Mouse (Mus musculus) bone marrow, adult 2 months (tissue): Measurements from ENCODE around the gene Ubxn7. TPM values are rescaled to one million over a fixed set of nuclear protein-coding genes. Genes with fewer than 3 reads are reported as not detected.
A peak's percentile ranks its signal among the peaks of the same experiment; 100 is the strongest.

ENCODE experiments used
- H3K27ac ChIP-seq: fragments of 200-500 bp; 2 replicates; pipeline ENCODE4 v1.5.1; 2012; ENCODE audit warnings: low read depth, mild to moderate bottlenecking, control low read depth, inconsistent platforms, low read length; ENCODE audit not compliant: control insufficient read depth, poor library complexity, insufficient read depth
- H3K4me1 ChIP-seq: fragments of 200-500 bp; 2 replicates; pipeline ENCODE4 v1.6.1; 2011; ENCODE audit warnings: low read length; ENCODE audit not compliant: control insufficient read depth, insufficient read depth
- H3K4me3 ChIP-seq: fragments of 200-500 bp; replicated peaks from 2 replicates; pipeline ENCODE3; 2011; ENCODE audit warnings: mild to moderate bottlenecking, low read depth, low read length, control low read depth; ENCODE audit not compliant: control insufficient read depth
- CTCF ChIP-seq: fragments of 200-500 bp; IDR thresholded peaks from 2 replicates; pipeline ENCODE4 v1.5.1; 2011; ENCODE audit warnings: low read length, control low read depth; ENCODE audit not compliant: control insufficient read depth, insufficient read depth
- POLR2A ChIP-seq: fragments of 200-500 bp; IDR thresholded peaks from 2 replicates; pipeline ENCODE4 v1.6.1; 2011; ENCODE audit warnings: low read depth, mild to moderate bottlenecking, control low read depth, low read length, borderline replicate concordance; ENCODE audit not compliant: control insufficient read depth
- WGBS: fragments of 180-500 bp; shearing (Covaris S2); methylation state at CpG from one replicate; pipeline ENCODE4 v1.1.7; 2018; 5-methylcytosine and 5-hydroxymethylcytosine counted together
- polyA plus RNA-seq: library from polyadenylated mRNA; stranded (reverse); fragments of >200 nt; gene quantifications from 2 replicates; pipeline ENCODE4 v1.2.4, GENCODE M21; 2011; ENCODE audit warnings: low replicate concordance; ENCODE audit not compliant: missing spikeins, insufficient read depth, insufficient read length

Gene Ubxn7
- polyA plus RNA-seq, 1 experiment = 9.0 TPM

GRCm38 (mm10) chr16:32345521-32345920, 13.5 kb downstream of the Ubxn7 start:
- Histone ChIP-seq H3K4me1 (no peaks in the 10 kb centered on the region), H3K27ac (no peak overlapping the region), H3K4me3 (no peak overlapping the region)
- TF ChIP-seq POLR2A (no peak), CTCF (no peak)

DNA sequence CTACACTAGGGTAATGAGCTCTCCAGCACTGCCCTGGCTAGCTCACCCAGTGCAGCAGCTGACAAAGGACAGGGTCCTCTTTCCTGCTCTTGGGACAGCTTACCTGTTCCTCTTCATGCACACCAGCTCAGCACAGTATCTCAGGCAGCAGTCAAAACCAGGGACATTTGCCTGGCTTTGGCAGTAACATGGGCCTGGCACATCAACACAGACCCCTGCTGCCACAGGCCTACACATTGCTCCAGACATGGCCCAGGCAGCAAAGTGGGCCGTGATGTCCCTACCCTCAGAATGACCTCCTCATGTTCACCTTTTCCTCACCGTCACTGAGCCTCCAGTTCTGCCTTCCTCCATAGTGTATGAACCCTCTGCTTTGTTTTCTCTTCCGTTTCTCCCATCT, 18.7 kb downstream of the Ubxn7 start:
- TF ChIP-seq POLR2A (no peak), CTCF (no peak)
- no peak overlapping the region for H3K4me3 ChIP-seq

DNA sequence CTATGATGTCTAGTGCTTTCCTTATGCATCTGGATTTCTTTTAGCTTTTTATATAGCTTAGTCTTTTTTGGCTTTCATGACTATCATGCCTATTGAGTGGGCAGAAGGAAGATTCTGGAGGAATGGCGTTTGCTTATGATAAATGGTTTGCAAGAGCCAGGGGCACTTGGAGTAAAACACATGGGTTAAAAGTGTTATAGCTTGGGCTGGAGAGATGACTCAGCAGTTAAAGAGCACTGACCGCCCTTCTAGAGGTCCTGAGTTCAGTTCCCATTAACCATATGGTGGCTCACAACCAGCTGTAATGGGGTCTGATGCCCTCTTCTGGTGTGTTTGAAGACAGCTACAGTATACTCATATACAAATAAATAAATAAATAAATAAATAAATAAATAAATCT, 31.5 kb downstream of the Ubxn7 start:
- Histone ChIP-seq H3K4me3 (no peak overlapping the region), H3K4me1 (no peaks in the 10 kb centered on the region), H3K27ac (no peak overlapping the region)
- 84% methylated on average over 2 of the region's 2 CpGs for WGBS
- no peak for TF ChIP-seq CTCF
- TF ChIP-seq POLR2A = no peak

More for the DNA sequence above, 18.7 kb downstream of the Ubxn7 start:
- Histone ChIP-seq H3K4me1 (no peaks in the 10 kb centered on the region), H3K27ac (no peak overlapping the region)
- WGBS = 89% methylated on average over 3 of the region's 3 CpGs

- 80% methylated on average over 4 of the region's 4 CpGs for whole genome bisulfite sequencing
- Histone ChIP-seq H3K27ac (no peak overlapping the region), H3K4me3 (no peak overlapping the region), H3K4me1 (no peaks in the 10 kb centered on the region)
- TF ChIP-seq POLR2A (no peak), CTCF (peak; percentile 43)
Measured at GRCm38 (mm10) chr16:32371351-32371750, 39.3 kb downstream of the Ubxn7 start.

GRCm38 (mm10) chr16:32379575-32379974, 47.5 kb downstream of the Ubxn7 start:
- TF ChIP-seq CTCF (no peak), POLR2A (no peak)
- H3K27ac ChIP-seq = no peak overlapping the region
- 87% methylated on average over 2 of the region's 2 CpGs for WGBS
- H3K4me1 ChIP-seq = no peaks in the 10 kb centered on the region
- H3K4me3 ChIP-seq = no peak overlapping the region

- Histone ChIP-seq H3K4me1 (no peaks in the 10 kb centered on the region; the same call in 1 of the 2 replicates), H3K27ac (no peak overlapping the region), H3K4me3 (no peak overlapping the region)
- no peak for TF ChIP-seq POLR2A
- TF ChIP-seq CTCF = no peak
Measured at GRCm38 (mm10) chr16:32382901-32383300, 50.8 kb downstream of the Ubxn7 start.

DNA sequence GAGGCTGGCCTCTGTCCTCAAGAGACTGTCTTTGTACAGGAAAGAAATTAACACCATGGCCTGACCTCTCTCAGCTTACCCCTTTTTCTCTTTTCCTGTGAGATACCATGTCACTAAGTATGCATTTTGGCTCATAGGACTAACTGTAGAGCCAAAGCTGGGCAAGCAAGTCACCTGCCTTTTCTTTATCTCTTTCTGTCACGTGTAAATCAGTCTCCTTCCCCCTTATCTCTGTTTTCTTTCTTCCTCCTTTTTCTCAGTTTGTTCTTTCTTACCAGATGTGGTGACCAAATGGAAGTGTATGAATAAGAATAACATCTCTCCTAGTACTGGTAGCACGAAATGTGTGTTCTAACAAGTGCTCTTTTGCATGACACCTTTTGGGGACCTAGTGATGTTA, 52.8 kb downstream of the Ubxn7 start:
- Histone ChIP-seq H3K27ac (no peak overlapping the region), H3K4me3 (no peak overlapping the region), H3K4me1 (no peaks in the 10 kb centered on the region; the same call in 1 of the 2 replicates)
- 55% methylated on average over 2 of the region's 2 CpGs for WGBS
- TF ChIP-seq CTCF (no peak), POLR2A (no peak)

- Histone ChIP-seq H3K4me1 (no peaks in the 10 kb centered on the region; the same call in 1 of the 2 replicates), H3K27ac (no peak overlapping the region), H3K4me3 (no peak overlapping the region)
- TF ChIP-seq CTCF (no peak), POLR2A (no peak)
- 70% methylated on average over 3 of the region's 3 CpGs for WGBS
Measured at GRCm38 (mm10) chr16:32386826-32387225, 54.8 kb downstream of the Ubxn7 start.

DNA sequence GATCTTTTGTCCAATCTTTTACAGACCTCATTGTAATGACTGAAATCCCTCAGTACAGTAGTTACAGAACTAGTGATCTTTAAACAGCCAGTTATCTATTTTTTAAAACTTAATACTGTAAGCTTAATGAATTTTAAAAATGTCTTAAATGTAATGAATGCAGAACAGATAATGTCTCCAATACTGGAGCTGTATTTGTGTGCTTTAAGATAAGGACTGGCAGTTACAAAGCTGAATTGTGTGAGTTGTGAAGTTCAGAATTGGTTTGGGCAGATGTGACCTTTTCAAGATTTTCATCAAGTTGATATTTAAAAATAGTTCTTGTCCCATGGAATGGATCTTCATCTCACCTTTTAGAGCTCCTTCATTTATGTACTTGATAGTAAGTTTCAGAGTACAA, 57.0 kb downstream of the Ubxn7 start:
- TF ChIP-seq CTCF (no peak), POLR2A (no peak)
- Histone ChIP-seq H3K4me3 (no peak overlapping the region), H3K4me1 (no peaks in the 10 kb centered on the region; the same call in 1 of the 2 replicates), H3K27ac (no peak overlapping the region)
